Mouse (Mus musculus) megakaryocyte, embryonic 14.5 days (primary cell): Measurements from ENCODE around the gene Brd4.

Experiments
- FLI1 ChIP-seq: IDR thresholded peaks from 2 replicates; pipeline ENCODE4 v1.6.1; 2012; ENCODE audit warnings: low read length, inconsistent platforms, mixed read lengths
- GATA1 ChIP-seq: IDR thresholded peaks from 3 replicates; pipeline ENCODE4 v1.6.1; 2012; ENCODE audit warnings: mixed read lengths, low read length, inconsistent platforms, borderline replicate concordance

GRCm38 (mm10) chr17:32317032-32317431 is 32.5 kb upstream of the Brd4 start:
- TF ChIP-seq GATA1 (no peak), FLI1 (no peak)
